Mouse (Mus musculus) heart, embryonic 12.5 days (tissue): ENCODE results near the gene Nuak1. TPM values are rescaled to one million over a fixed set of nuclear protein-coding genes. Genes with fewer than 3 reads are reported as not detected.

ENCODE experiments used
- ATAC-seq: fragments of 200-750 bp; cut with Nextera tagmentation; 2 replicates; pipeline ENCODE4 v1.8.0; 2017; ENCODE audit warnings: moderate TSS enrichment, moderate library complexity; ENCODE audit not compliant: insufficient number of reproducible peaks, low FRiP score
- H3K27ac ChIP-seq: fragments of 300-500 bp; sonication (generic); 2 replicates; pipeline ENCODE4 v1.5.1; 2016; ENCODE audit warnings: mild to moderate bottlenecking, moderate library complexity; ENCODE audit not compliant: poor library complexity, severe bottlenecking
- H3K27me3 ChIP-seq: fragments of 300-500 bp; sonication (generic); replicated peaks from 2 replicates; pipeline ENCODE4 v1.6.1; 2016; ENCODE audit warnings: mild to moderate bottlenecking, moderate library complexity
- H3K36me3 ChIP-seq: fragments of 300-500 bp; sonication (generic); 2 replicates; pipeline ENCODE4 v1.6.1; 2016; ENCODE audit warnings: mild to moderate bottlenecking, moderate library complexity
- H3K4me1 ChIP-seq: fragments of 300-500 bp; sonication (generic); replicated peaks from 2 replicates; pipeline ENCODE4 v1.6.1; 2016; ENCODE audit warnings: mild to moderate bottlenecking
- H3K4me2 ChIP-seq: fragments of 300-500 bp; sonication (generic); 2 replicates; pipeline ENCODE4 v1.6.1; 2016; ENCODE audit warnings: mild to moderate bottlenecking, moderate library complexity
- H3K4me3 ChIP-seq: fragments of 300-500 bp; sonication (generic); 2 replicates; pipeline ENCODE4 v1.5.1; 2016; ENCODE audit warnings: mild to moderate bottlenecking
- H3K9ac ChIP-seq: fragments of 300-500 bp; sonication (generic); 2 replicates; pipeline ENCODE4 v1.6.1; 2016; ENCODE audit warnings: mild to moderate bottlenecking, moderate library complexity
- H3K9me3 ChIP-seq: fragments of 300-500 bp; sonication (generic); replicated peaks from 2 replicates; pipeline ENCODE4 v1.6.1; 2016; ENCODE audit warnings: mild to moderate bottlenecking, moderate library complexity
- WGBS: fragments of 180-500 bp; shearing (Covaris S2); methylation state at CpG from one replicate; pipeline ENCODE4 v1.1.7; 2016; 5-methylcytosine and 5-hydroxymethylcytosine counted together
- polyA plus RNA-seq: library from polyadenylated mRNA; unstranded; fragments of >200 nt; fragmentation: Nextera tagmentation; extraction: Ambion mirVana; gene quantifications from 2 replicates; pipeline ENCODE4 v1.2.1, GENCODE M21; 2016

Nuak1 gene
- polyA plus RNA-seq, 1 experiment from 2014 or later: 3.7 TPM

DNA sequence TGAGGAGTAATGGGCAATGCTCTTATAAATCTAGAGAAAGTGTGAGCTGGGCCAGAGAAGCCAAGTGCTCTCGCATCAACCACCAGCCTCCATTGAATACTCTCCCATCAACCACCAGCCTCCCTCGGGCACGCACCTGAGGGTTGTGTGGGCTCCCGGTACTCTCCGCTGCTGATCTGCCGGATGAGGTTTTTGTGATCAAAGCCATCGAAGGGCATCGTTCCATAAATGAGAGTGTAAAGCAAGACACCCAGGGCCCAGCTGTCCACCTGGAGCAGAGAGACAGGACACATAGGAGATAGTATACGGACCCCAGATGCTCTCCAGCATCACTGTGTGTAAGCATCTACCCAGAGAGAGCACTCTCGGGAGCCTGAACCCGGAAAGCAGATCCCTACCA, 62.4 kb downstream of the Nuak1 start:
- ATAC-seq: no peak
- no peak overlapping the region for H3K9ac ChIP-seq
- H3K36me3 ChIP-seq: peaks cover 58% of the 10 kb centered on the region
- 88% methylated on average over 11 of the region's 11 CpGs for WGBS
- H3K4me1 ChIP-seq: peaks cover 22% of the 10 kb centered on the region
- H3K4me3 ChIP-seq: no peak overlapping the region
- no peak overlapping the region for H3K27ac ChIP-seq
- H3K27me3 ChIP-seq: no peaks in the 10 kb centered on the region
- H3K9me3 ChIP-seq: no peaks in the 10 kb centered on the region
- no peak overlapping the region for H3K4me2 ChIP-seq

- Histone ChIP-seq H3K9ac (no peak overlapping the region), H3K9me3 (no peaks in the 10 kb centered on the region), H3K27me3 (no peaks in the 10 kb centered on the region), H3K4me3 (no peak overlapping the region), H3K4me1 (peaks cover 23% of the 10 kb centered on the region), H3K27ac (no peak overlapping the region), H3K4me2 (no peak overlapping the region), H3K36me3 (peaks cover 61% of the 10 kb centered on the region)
- ATAC-seq: no peak
- WGBS: 86% methylated on average over 5 of the region's 5 CpGs
These were observed 64.1 kb downstream of the Nuak1 start for GRCm38 (mm10) chr10:84376346-84376745.

DNA sequence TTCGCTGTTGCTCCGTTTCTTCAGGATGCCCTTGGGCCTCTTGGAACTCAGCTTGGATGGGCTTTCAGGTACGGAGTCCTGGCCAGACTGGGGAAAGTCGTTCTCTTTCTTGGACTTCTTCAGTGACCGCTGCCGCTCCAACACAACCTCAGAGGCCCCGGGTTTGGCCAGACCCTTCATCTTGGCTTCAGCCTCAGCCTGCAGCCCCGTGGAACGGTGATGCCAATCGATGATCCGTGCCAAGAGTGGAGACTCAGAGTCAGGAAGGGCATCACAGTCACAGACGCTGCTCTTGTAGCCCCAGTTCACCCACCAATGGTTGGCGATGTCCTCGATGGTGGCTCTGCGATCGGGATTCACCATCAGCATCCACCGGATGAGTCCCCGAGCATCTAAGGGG, 65.4 kb downstream of the Nuak1 start:
- H3K4me1 ChIP-seq: peaks cover 27% of the 10 kb centered on the region
- H3K9ac ChIP-seq: no peak overlapping the region
- H3K9me3 ChIP-seq: no peaks in the 10 kb centered on the region
- ATAC-seq: no peak
- no peaks in the 10 kb centered on the region for H3K27me3 ChIP-seq
- H3K36me3 ChIP-seq: peaks cover 59% of the 10 kb centered on the region
- H3K4me3 ChIP-seq: no peak overlapping the region
- no peak overlapping the region for H3K4me2 ChIP-seq
- no peak overlapping the region for H3K27ac ChIP-seq
- WGBS: 94% methylated on average over 18 of the region's 18 CpGs

GRCm38 (mm10) chr10:84373476-84373875, 66.9 kb downstream of the Nuak1 start:
- Histone ChIP-seq H3K4me2 (no peak overlapping the region), H3K4me3 (no peak overlapping the region), H3K27me3 (no peaks in the 10 kb centered on the region), H3K36me3 (peaks cover 60% of the 10 kb centered on the region), H3K9ac (no peak overlapping the region), H3K9me3 (no peaks in the 10 kb centered on the region), H3K27ac (no peak overlapping the region), H3K4me1 (peaks cover 29% of the 10 kb centered on the region)
- ATAC-seq: no peak
- WGBS: 82% methylated on average over 2 of the region's 2 CpGs

GRCm38 (mm10) chr10:84372161-84373095, 68.0 kb downstream of the Nuak1 start:
- Histone ChIP-seq H3K9ac (peak overlapping the region; percentile 28; the same call in 1 of the 2 replicates), H3K27ac (no peak overlapping the region), H3K36me3 (peaks cover 50% of the 10 kb centered on the region), H3K4me3 (no peak overlapping the region), H3K27me3 (no peaks in the 10 kb centered on the region), H3K4me1 (peaks cover 29% of the 10 kb centered on the region), H3K4me2 (peak overlapping the region; percentile 26), H3K9me3 (no peaks in the 10 kb centered on the region)
- WGBS: 37% methylated on average over 18 of the region's 18 CpGs
- peak; percentile 31; the same call in 1 of the 2 replicates for ATAC-seq

DNA sequence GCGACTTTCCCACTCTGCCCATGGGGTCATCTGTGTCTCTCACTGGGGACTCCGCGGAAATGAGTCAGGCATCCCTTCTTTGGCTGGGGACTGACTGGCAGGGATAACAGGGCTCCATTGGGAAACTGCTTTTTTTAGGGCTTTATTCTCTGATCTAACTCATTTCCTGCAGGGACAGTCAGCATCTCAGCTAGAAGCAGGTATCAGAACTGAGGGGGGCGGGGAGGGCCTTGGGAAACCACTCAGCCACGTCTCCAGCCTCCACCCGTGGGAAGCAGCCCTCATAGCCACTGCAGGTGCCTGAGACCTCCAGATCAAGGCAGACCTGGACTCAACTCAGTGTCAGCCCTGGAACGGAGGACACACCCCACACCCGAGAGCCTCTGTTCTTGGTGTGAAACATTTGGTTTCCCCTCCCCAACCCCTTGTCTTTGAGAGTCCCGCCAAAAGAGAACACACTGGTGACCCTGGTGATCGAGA, 68.7 kb downstream of the Nuak1 start:
- H3K36me3 ChIP-seq: peaks cover 48% of the 10 kb centered on the region
- ATAC-seq: peak; percentile 41; the same call in 1 of the 2 replicates
- no peaks in the 10 kb centered on the region for H3K27me3 ChIP-seq
- H3K9me3 ChIP-seq: no peaks in the 10 kb centered on the region
- H3K4me2 ChIP-seq: peak overlapping the region; percentile 26; the same call in 1 of the 2 replicates
- H3K4me3 ChIP-seq: no peak overlapping the region
- 30% methylated on average over 10 of the region's 10 CpGs for WGBS
- H3K27ac ChIP-seq: no peak overlapping the region
- no peak overlapping the region; the same call in 1 of the 2 replicates for H3K9ac ChIP-seq
- H3K4me1 ChIP-seq: peaks cover 29% of the 10 kb centered on the region

DNA sequence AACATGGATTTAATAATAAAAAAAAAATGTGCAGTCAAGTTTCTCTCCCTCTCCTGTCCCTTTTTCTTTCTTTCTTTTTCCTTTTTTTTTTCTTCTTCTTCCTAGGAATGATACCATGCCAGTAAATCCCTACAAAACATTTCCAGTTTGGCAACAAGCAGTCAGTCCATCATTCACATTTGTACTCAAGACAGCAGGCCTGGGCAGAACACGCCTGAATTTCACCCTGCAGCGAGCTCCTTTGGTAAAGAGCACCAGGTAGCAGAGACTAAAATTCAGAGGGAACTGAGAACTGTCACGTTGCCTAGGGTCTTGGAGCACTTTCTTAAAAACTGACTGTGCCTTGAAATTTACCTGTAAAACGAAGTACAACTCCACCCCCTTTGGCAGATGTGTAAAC, 69.2 kb downstream of the Nuak1 start:
- Histone ChIP-seq H3K9me3 (no peaks in the 10 kb centered on the region), H3K4me1 (peaks cover 29% of the 10 kb centered on the region), H3K36me3 (peaks cover 46% of the 10 kb centered on the region), H3K9ac (no peak overlapping the region), H3K4me3 (no peak overlapping the region), H3K27me3 (no peaks in the 10 kb centered on the region), H3K27ac (no peak overlapping the region), H3K4me2 (no peak overlapping the region)
- 61% methylated on average over 4 of the region's 4 CpGs for WGBS
- no peak for ATAC-seq

DNA sequence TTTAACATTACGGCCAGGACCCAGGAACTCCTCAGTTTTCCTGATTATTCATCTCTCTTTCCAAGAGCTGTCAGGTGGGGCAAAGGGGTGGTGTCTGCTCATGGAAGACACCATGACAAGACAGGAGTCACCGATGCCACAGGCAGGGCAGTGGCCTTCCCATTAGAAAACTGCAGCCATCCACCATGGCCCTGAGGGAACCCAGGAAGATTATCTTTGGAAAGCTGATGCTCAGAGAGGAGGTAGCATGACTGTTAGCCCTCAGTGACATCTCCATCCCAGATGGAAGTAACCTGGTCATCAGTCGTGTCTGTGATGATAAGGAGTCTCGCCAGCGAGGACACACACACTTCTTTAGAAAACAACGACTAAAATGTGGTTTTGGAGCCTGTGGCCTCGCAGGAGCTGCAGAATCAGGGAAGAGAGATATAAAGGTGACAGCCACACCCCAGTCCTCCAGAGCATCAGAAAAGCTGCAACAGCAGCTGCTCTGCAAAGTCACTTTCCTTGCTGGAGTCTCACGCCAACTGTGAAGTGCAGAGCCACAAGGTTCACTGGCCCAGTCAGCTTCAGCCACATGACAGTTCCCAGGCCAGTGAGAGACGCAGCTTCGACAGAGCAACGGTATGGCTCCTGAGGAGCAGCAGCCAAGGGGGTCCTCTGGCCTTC, 70.6 kb downstream of the Nuak1 start:
- Histone ChIP-seq H3K9me3 (no peaks in the 10 kb centered on the region), H3K4me1 (peaks cover 29% of the 10 kb centered on the region), H3K4me3 (no peak overlapping the region), H3K27me3 (no peaks in the 10 kb centered on the region), H3K36me3 (peaks cover 34% of the 10 kb centered on the region), H3K27ac (no peak overlapping the region), H3K4me2 (no peak overlapping the region), H3K9ac (no peak overlapping the region)
- no peak for ATAC-seq
- 64% methylated on average over 11 of the region's 11 CpGs for WGBS

DNA sequence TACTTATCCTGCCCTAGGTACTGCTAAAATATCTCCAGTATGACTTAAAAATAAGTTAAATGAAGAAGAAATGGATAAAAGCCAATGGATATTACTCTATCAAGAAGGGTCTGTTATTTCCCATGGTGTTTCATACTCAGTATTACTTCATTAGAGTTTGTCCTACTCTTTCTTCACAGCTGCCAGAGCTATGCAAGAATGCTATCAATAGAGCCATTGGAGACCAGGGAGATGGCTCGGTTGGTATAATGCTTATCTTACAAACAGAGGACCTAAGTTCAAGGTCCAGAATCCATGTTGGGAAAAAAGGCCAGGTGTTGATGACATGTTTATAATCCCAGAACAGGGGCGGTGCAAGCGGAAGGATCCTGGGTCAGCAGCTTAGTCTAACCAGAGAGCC, 72.2 kb downstream of the Nuak1 start:
- no peak overlapping the region for H3K4me3 ChIP-seq
- H3K4me1 ChIP-seq: peaks cover 24% of the 10 kb centered on the region
- no peaks in the 10 kb centered on the region for H3K27me3 ChIP-seq
- H3K4me2 ChIP-seq: no peak overlapping the region
- no peaks in the 10 kb centered on the region for H3K9me3 ChIP-seq
- no peak for ATAC-seq
- WGBS: 83% methylated on average over 3 of the region's 3 CpGs
- H3K36me3 ChIP-seq: peaks cover 18% of the 10 kb centered on the region
- H3K27ac ChIP-seq: no peak overlapping the region
- no peak overlapping the region for H3K9ac ChIP-seq

GRCm38 (mm10) chr10:84365166-84365865, 75.1 kb downstream of the Nuak1 start:
- H3K27ac ChIP-seq: no peak overlapping the region
- WGBS: 75% methylated on average over 7 of the region's 7 CpGs
- ATAC-seq: no peak
- peaks cover 13% of the 10 kb centered on the region for H3K36me3 ChIP-seq
- no peak overlapping the region for H3K4me2 ChIP-seq
- H3K27me3 ChIP-seq: no peaks in the 10 kb centered on the region
- 0 out of 2 replicates have a peak, but pooled peaks cover 5% of the 10 kb centered on the region for H3K4me1 ChIP-seq
- H3K9ac ChIP-seq: no peak overlapping the region
- H3K9me3 ChIP-seq: no peaks in the 10 kb centered on the region
- no peak overlapping the region for H3K4me3 ChIP-seq

- H3K4me3 ChIP-seq: no peak overlapping the region
- no peaks in the 10 kb centered on the region for H3K36me3 ChIP-seq
- no peak overlapping the region for H3K4me2 ChIP-seq
- no peak for ATAC-seq
- no peak overlapping the region for H3K27ac ChIP-seq
- H3K9ac ChIP-seq: no peak overlapping the region
- 85% methylated on average over 7 of the region's 7 CpGs for WGBS
- no peaks in the 10 kb centered on the region for H3K4me1 ChIP-seq
- no peaks in the 10 kb centered on the region for H3K9me3 ChIP-seq
- no peaks in the 10 kb centered on the region for H3K27me3 ChIP-seq
These were observed 76.6 kb downstream of the Nuak1 start for GRCm38 (mm10) chr10:84363833-84364232.
